Mouse (Mus musculus) Patski (cell line): ENCODE measurements at regions not wholly inside any gene's neighbourhood (a gene's known extent, or its start where the extent isn't known, plus 50 kb on each side); places are given as distances from the start of the nearest gene placed in this dataset.
A peak's percentile ranks its signal among the peaks of the same experiment; 100 is the strongest.
"Not testable (repeated sequence)": the region's sequence is repeated elsewhere in the genome, so short reads cannot be mapped to it uniquely, and the experiment has no call there.

Experiments
- ATAC-seq: fragments of 100-300 bp; one replicate; pipeline ENCODE4 v1.8.0; 2021
- CTCF ChIA-PET: fragments of 350-600 bp; sonication (Branson Sonifier 250); formaldehyde crosslinking; loops from one replicate; lab custom pipeline; 2022; ENCODE audit warnings: inconsistent platforms; lab: Charles Lee
- POLR2A ChIA-PET: fragments of 350-600 bp; sonication (Branson Sonifier 250); formaldehyde crosslinking; loops from one replicate; lab custom pipeline; 2022; ENCODE audit warnings: antibody characterized with exemption, inconsistent platforms; lab: Charles Lee
- DNase-seq: peaks from one replicate; pipeline ENCODE4 v3.0.0-alpha.2; 2011; ENCODE audit warnings: low read depth, low spot score
- H3K27me3 ChIP-seq: fragments of 371-371 bp; one replicate; pipeline ENCODE4 v1.5.1; 2021
- in situ Hi-C: fragments of 300-500 bp; cut with MboI; formaldehyde crosslinking; loops from 3 replicates; pipeline ENCODE4 v1.11.1; 2018; ENCODE audit warnings: low pct_unique_long_range_greater_than_20kb, mixed read lengths

DNA sequence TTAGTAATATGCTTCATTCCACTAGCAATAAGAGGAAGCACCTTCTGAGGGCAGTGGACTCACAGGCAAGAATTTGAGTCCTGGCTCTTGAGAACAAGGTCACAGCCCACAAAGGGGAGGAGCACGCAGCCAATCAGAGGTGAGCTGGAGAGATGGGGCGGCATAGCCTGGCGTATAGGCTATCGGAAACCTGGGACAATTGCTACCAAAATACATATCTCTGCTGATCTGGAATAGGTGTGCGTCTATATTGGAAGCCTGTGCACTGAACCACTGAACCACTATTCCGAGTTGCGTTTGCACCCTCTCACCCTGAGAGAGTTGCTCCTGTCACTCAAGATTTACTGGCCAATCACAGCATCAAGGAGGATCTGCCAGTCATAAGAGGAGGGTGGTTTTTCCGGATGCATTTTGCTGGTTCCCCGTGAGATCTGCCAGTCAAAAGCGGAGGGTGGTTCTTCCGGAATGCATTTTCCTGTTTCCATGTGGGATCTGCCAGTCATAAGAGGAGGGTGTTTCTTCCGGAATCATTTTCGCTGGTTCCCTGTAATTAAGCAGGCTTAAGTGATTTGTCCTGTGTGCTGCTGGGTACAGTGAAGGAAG is 80.1 kb upstream of the Riok2 start:
- in situ Hi-C loops, CTCF ChIA-PET, H3K27me3 ChIP-seq, POLR2A ChIA-PET: not testable (repeated sequence)
- ATAC-seq, result peak; percentile 100
- peak; percentile 63 for DNase-seq

- POLR2A ChIA-PET, DNase-seq, CTCF ChIA-PET, ATAC-seq, H3K27me3 ChIP-seq: not testable (repeated sequence)
- in situ Hi-C loops, result loop anchor here (5.0 kb wide), 1 partner anchor 77 kb away; the partner anchor contains the start of gene Riok2
These were observed 79.1 kb upstream of the Riok2 start for GRCm38 (mm10) chr17:17295037-17295436.

DNA sequence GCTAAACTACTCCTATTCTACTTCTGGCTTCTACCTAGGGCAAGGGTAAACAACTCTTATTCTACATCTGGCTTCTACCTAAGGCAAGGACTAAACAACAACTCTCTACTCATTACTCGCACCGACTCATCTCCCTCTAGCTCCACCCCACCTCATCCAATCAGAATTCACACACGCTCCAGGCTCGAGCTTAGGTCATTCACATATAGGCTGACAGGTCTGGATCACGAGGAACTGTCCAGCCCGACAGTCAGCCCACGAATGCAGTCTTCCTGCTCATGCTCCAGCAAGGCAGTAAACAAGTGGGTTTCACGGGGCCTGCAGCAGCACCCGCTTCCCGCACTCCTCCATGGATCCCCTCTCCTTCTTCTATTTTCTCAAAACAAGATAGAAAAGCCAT is 70.6 kb upstream of the Riok2 start:
- ATAC-seq, H3K27me3 ChIP-seq, DNase-seq, CTCF ChIA-PET, POLR2A ChIA-PET: not testable (repeated sequence)
- in situ Hi-C loops, result loop anchor here (25.0 kb wide), 1 partner anchor 116 kb away; no protein-coding TSS in a partner anchor
